Mouse (Mus musculus) bone marrow, adult 2 months (tissue): ENCODE measurements around the gene Bbs7.

ENCODE experiments used
- CTCF ChIP-seq: fragments of 200-500 bp; IDR thresholded peaks from 2 replicates; pipeline ENCODE4 v1.5.1; 2011; ENCODE audit warnings: low read length, control low read depth; ENCODE audit not compliant: control insufficient read depth, insufficient read depth
- POLR2A ChIP-seq: fragments of 200-500 bp; IDR thresholded peaks from 2 replicates; pipeline ENCODE4 v1.6.1; 2011; ENCODE audit warnings: low read depth, mild to moderate bottlenecking, control low read depth, low read length, borderline replicate concordance; ENCODE audit not compliant: control insufficient read depth

GRCm38 (mm10) chr3:36643354-36643753 is 30.1 kb upstream of the Bbs7 start:
- TF ChIP-seq CTCF (no peak), POLR2A (no peak)
